Mouse (Mus musculus) small intestine, adult 2 months (tissue): ENCODE data around the gene Ccdc138. TPM values are rescaled to one million over a fixed set of nuclear protein-coding genes. Genes with fewer than 3 reads are reported as not detected.

Experiments used
- H3K27ac ChIP-seq: fragments of 200-500 bp; 2 replicates; pipeline ENCODE4 v1.5.1; 2012; ENCODE audit warnings: low read depth, low read length, control low read depth, inconsistent platforms; ENCODE audit not compliant: insufficient read depth
- H3K27me3 ChIP-seq: fragments of 200-500 bp; 2 replicates; pipeline ENCODE4 v1.6.1; 2012; ENCODE audit warnings: mild to moderate bottlenecking, moderate library complexity, low read length, inconsistent platforms; ENCODE audit not compliant: control insufficient read depth, insufficient read depth
- H3K36me3 ChIP-seq: fragments of 200-500 bp; 2 replicates; pipeline ENCODE4 v1.6.1; 2012; ENCODE audit warnings: mild to moderate bottlenecking, low read length, control low read depth, inconsistent platforms; ENCODE audit not compliant: control insufficient read depth, insufficient read depth
- H3K4me1 ChIP-seq: fragments of 200-500 bp; 2 replicates; pipeline ENCODE4 v1.6.1; 2012; ENCODE audit warnings: low read length, inconsistent platforms, mixed read lengths; ENCODE audit not compliant: control insufficient read depth, insufficient read depth, insufficient read length
- H3K4me3 ChIP-seq: fragments of 200-500 bp; 2 replicates; pipeline ENCODE4 v1.5.1; 2012; ENCODE audit warnings: low read depth, mild to moderate bottlenecking, control low read depth, inconsistent platforms, low read length, moderate library complexity
- CTCF ChIP-seq: fragments of 200-500 bp; IDR thresholded peaks from 2 replicates; pipeline ENCODE4 v1.5.1; 2012; ENCODE audit warnings: low read depth, mild to moderate bottlenecking, control low read depth, inconsistent platforms, low read length, moderate library complexity, mixed read lengths; ENCODE audit not compliant: insufficient replicate concordance, insufficient read length; ENCODE audit errors: extremely low read depth
- POLR2A ChIP-seq: fragments of 200-500 bp; IDR thresholded peaks from 2 replicates; pipeline ENCODE4 v1.6.1; 2012; ENCODE audit warnings: low read depth, mild to moderate bottlenecking, control low read depth, inconsistent platforms, low read length, moderate library complexity
- WGBS: fragments of 180-500 bp; shearing (Covaris S2); methylation state at CpG from one replicate; pipeline ENCODE4 v1.1.7; 2018; 5-methylcytosine and 5-hydroxymethylcytosine counted together
- polyA plus RNA-seq: library from polyadenylated mRNA; depleted of rRNA; stranded (reverse); fragments of >200 nt; gene quantifications from 2 replicates; pipeline ENCODE4 v1.2.3, GENCODE M21; 2012

Gene Ccdc138
- polyA plus RNA-seq, 1 experiment, result 0.32 TPM

GRCm38 (mm10) chr10:58540613-58541012 lies 42.9 kb downstream of the Ccdc138 start:
- Histone ChIP-seq H3K27ac (no peak overlapping the region), H3K27me3 (no peaks in the 10 kb centered on the region), H3K36me3 (no peaks in the 10 kb centered on the region), H3K4me1 (peaks cover 3% of the 10 kb centered on the region; the same call in 1 of the 2 replicates), H3K4me3 (no peak overlapping the region)
- WGBS, result 71% methylated on average over 13 of the region's 13 CpGs
- TF ChIP-seq POLR2A (no peak), CTCF (peak; percentile 21; the same call in 1 of the 2 replicates)

- H3K27me3 ChIP-seq, result no peaks in the 10 kb centered on the region
- no peaks in the 10 kb centered on the region for H3K36me3 ChIP-seq
- H3K27ac ChIP-seq, result no peak overlapping the region
- H3K4me1 ChIP-seq, result no peaks in the 10 kb centered on the region
- TF ChIP-seq POLR2A (no peak), CTCF (peak; percentile 11; the same call in 1 of the 2 replicates)
- H3K4me3 ChIP-seq, result no peak overlapping the region
Measured at GRCm38 (mm10) chr10:58548739-58549138, 51.0 kb downstream of the Ccdc138 start.

- Histone ChIP-seq H3K36me3 (no peaks in the 10 kb centered on the region), H3K27me3 (no peaks in the 10 kb centered on the region), H3K27ac (no peak overlapping the region), H3K4me3 (no peak overlapping the region), H3K4me1 (no peaks in the 10 kb centered on the region)
- no peak for TF ChIP-seq POLR2A
- TF ChIP-seq CTCF, result no peak
- 89% methylated on average over 8 of the region's 8 CpGs for WGBS
Measured at GRCm38 (mm10) chr10:58554693-58555387, 57.1 kb downstream of the Ccdc138 start.

GRCm38 (mm10) chr10:58559098-58559497 lies 61.4 kb downstream of the Ccdc138 start:
- no peaks in the 10 kb centered on the region for H3K4me1 ChIP-seq
- WGBS, result 16% methylated on average over 7 of the region's 7 CpGs
- TF ChIP-seq CTCF (peak; percentile 66; the same call in 1 of the 2 replicates), POLR2A (no peak)
- H3K27me3 ChIP-seq, result no peaks in the 10 kb centered on the region
- no peaks in the 10 kb centered on the region for H3K36me3 ChIP-seq
- no peak overlapping the region for H3K4me3 ChIP-seq
- no peak overlapping the region for H3K27ac ChIP-seq

GRCm38 (mm10) chr10:58559901-58560300 lies 62.2 kb downstream of the Ccdc138 start:
- H3K4me1 ChIP-seq, result no peaks in the 10 kb centered on the region
- H3K27ac ChIP-seq, result no peak overlapping the region
- 31% methylated on average over 3 of the region's 3 CpGs for WGBS
- H3K27me3 ChIP-seq, result no peaks in the 10 kb centered on the region
- H3K4me3 ChIP-seq, result no peak overlapping the region
- no peak for TF ChIP-seq POLR2A
- TF ChIP-seq CTCF, result peak; percentile 34; the same call in 1 of the 2 replicates
- H3K36me3 ChIP-seq, result no peaks in the 10 kb centered on the region

GRCm38 (mm10) chr10:58560521-58560920 lies 62.8 kb downstream of the Ccdc138 start:
- WGBS, result 61% methylated on average over 6 of the region's 6 CpGs
- Histone ChIP-seq H3K4me1 (no peaks in the 10 kb centered on the region), H3K27ac (no peak overlapping the region), H3K27me3 (no peaks in the 10 kb centered on the region), H3K36me3 (no peaks in the 10 kb centered on the region), H3K4me3 (no peak overlapping the region)
- TF ChIP-seq POLR2A (no peak), CTCF (no peak)

GRCm38 (mm10) chr10:58585427-58586223 lies 87.9 kb downstream of the Ccdc138 start:
- H3K4me1 ChIP-seq, result no peaks in the 10 kb centered on the region
- TF ChIP-seq CTCF (no peak), POLR2A (no peak)
- no peaks in the 10 kb centered on the region for H3K36me3 ChIP-seq
- no peaks in the 10 kb centered on the region for H3K27me3 ChIP-seq
- H3K4me3 ChIP-seq, result no peak overlapping the region
- H3K27ac ChIP-seq, result no peak overlapping the region
- WGBS, result 48% methylated on average over 5 of the region's 5 CpGs
